Mouse (Mus musculus) layer of hippocampus, postnatal 25 days (tissue): ENCODE results near the gene Tmem106c. TPM values are rescaled to one million over a fixed set of nuclear protein-coding genes. Genes with fewer than 3 reads are reported as not detected.
A peak's percentile ranks its signal among the peaks of the same experiment; 100 is the strongest.

Source experiments
- DNase-seq, 2 experiments: peaks; one replicate each; pipeline ENCODE4 v3.0.0; 2022; ENCODE audit warnings: mixed read lengths in 2 of 2, low spot score in 1 of 2; ENCODE audit errors: extremely low spot score in 1 of 2
- total RNA-seq, 2 experiments: library from RNA; stranded (reverse); gene quantifications; 2 replicates each; pipeline ENCODE4 v1.2.3; 2021

The Tmem106c gene
- total RNA-seq, 2 experiments from 2014 or later = 26.8 to 27.2 TPM

GRCm38 (mm10) chr15:97952137-97952888 is 11.7 kb upstream of the Tmem106c start:
- peak; percentile 49 to 66 for DNase-seq

GRCm38 (mm10) chr15:97952889-97953189 is 11.2 kb upstream of the Tmem106c start:
- DNase-seq = no peak

- no peak for DNase-seq
Measured at GRCm38 (mm10) chr15:97954671-97955070, 9.3 kb upstream of the Tmem106c start.

- no peak for DNase-seq
Measured at GRCm38 (mm10) chr15:97955286-97955685, 8.7 kb upstream of the Tmem106c start.

GRCm38 (mm10) chr15:97955742-97956141 is 8.3 kb upstream of the Tmem106c start:
- DNase-seq = no peak

GRCm38 (mm10) chr15:97956416-97956815 is 7.6 kb upstream of the Tmem106c start:
- no peak for DNase-seq

GRCm38 (mm10) chr15:97963329-97963988 is 541 bp upstream of the Tmem106c start:
- peak in 1 of 2 experiments; percentile 10 for DNase-seq

- no peak for DNase-seq
Measured at GRCm38 (mm10) chr15:97964836-97965187, 812 bp downstream of the Tmem106c start.

GRCm38 (mm10) chr15:97965311-97966045 is 1.5 kb downstream of the Tmem106c start:
- no peak for DNase-seq

GRCm38 (mm10) chr15:97970299-97970698 is 6.3 kb downstream of the Tmem106c start:
- DNase-seq = peak in 1 of 2 experiments; percentile 43

- no peak for DNase-seq
Measured at GRCm38 (mm10) chr15:97972580-97972979, 8.6 kb downstream of the Tmem106c start.

GRCm38 (mm10) chr15:97973248-97974005 is 9.4 kb downstream of the Tmem106c start:
- no peak for DNase-seq

- no peak for DNase-seq
Measured at GRCm38 (mm10) chr15:97981560-97981959, 17.6 kb downstream of the Tmem106c start.

- DNase-seq = no peak
Measured at GRCm38 (mm10) chr15:97989544-97989943, 25.5 kb downstream of the Tmem106c start.

- DNase-seq = no peak
Measured at GRCm38 (mm10) chr15:97990124-97990523, 26.1 kb downstream of the Tmem106c start.

GRCm38 (mm10) chr15:97990721-97991120 is 26.7 kb downstream of the Tmem106c start:
- DNase-seq = no peak

- DNase-seq = no peak
Measured at GRCm38 (mm10) chr15:97991285-97991895, 27.4 kb downstream of the Tmem106c start.

- no peak for DNase-seq
Measured at GRCm38 (mm10) chr15:97992027-97992711, 28.2 kb downstream of the Tmem106c start.

GRCm38 (mm10) chr15:97992712-97993286 is 28.8 kb downstream of the Tmem106c start:
- peak; percentile 38 to 52 for DNase-seq
